In the genomic region with DNA sequence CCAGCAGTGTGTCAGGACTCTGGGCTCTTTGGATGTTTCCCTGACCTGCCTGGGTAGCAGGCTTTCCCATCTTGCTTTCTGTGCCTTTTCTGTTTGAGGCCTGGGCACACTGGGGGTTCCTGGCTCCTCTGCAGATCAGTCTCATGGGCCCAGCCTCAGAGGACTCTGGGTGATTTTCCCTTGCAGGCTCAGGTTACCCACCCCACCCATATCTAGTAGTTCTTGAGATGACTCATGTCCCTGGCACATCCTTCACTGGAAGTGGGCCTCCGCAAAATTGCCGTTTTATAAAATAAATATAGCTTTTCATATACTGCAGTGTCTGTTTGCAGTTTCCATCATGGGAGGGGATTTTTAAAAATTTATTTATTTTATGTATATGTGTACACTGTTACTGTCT, we compare ENCODE assay signal across 33 mouse cellular contexts. TPM values are rescaled to one million over a fixed set of nuclear protein-coding genes. Genes with fewer than 3 reads are reported as not detected.
DNase-seq lines count a peak whose midpoint lies in the region; TF ChIP-seq lines count a peak whose summit lies in the region.
"Had no signal": no experiment of that assay in that cellular context is flagged by ENCODE, and none has a peak within 500 bp of the region (broad histone marks: within the 10 kb centered on the region; RNA-seq: fewer than 3 reads in every experiment).

No protein-coding gene starts in this region.

- H3K4me3 ChIP-seq in C2C12 (ENCODE audit: insufficient read depth, poor library complexity, severe bottlenecking) (no peak overlapping the region), myocyte (no peak overlapping the region)
- H3K4me3 ChIP-seq: embryonic facial prominence, embryonic 10.5 days; embryonic facial prominence, embryonic 15.5 days; forebrain, embryonic 13.5 days; heart, adult 2 months; heart, embryonic 12.5 days; limb, embryonic 10.5 days; limb, embryonic 15.5 days; liver, embryonic 13.5 days; midbrain, embryonic 13.5 days; neural tube, embryonic 15.5 days; stomach, embryonic 15.5 days had no signal

- no peak for TF ChIP-seq POLR2A in myocyte (IDR thresholded peaks at IDR 0.05; ENCODE audit: insufficient read length, low read depth)

- H3K27me3 ChIP-seq in C2C12 (ENCODE audit: control insufficient read depth, insufficient read depth, insufficient read length), result no peaks in the 10 kb centered on the region
- no peaks in the 10 kb centered on the region for H3K27me3 ChIP-seq in myocyte (ENCODE audit: control insufficient read depth, insufficient read depth, insufficient read length)
- H3K27me3 ChIP-seq: embryonic facial prominence, embryonic 15.5 days; forebrain, embryonic 13.5 days; heart, embryonic 12.5 days; limb, embryonic 15.5 days; liver, embryonic 13.5 days; midbrain, embryonic 13.5 days; neural tube, embryonic 15.5 days; stomach, embryonic 15.5 days had no signal

- H3K4me2 ChIP-seq in myocyte (ENCODE audit: low read depth), result peak overlapping the region; percentile 55
- H3K4me2 ChIP-seq: embryonic facial prominence, embryonic 15.5 days; forebrain, embryonic 13.5 days; heart, embryonic 12.5 days; hindbrain, embryonic 14.5 days; limb, embryonic 15.5 days; liver, embryonic 13.5 days; midbrain, embryonic 13.5 days; neural tube, embryonic 15.5 days; stomach, embryonic 15.5 days had no signal

- H3ac ChIP-seq in C2C12 (ENCODE audit: control insufficient read depth, insufficient read length, low read depth) (no peak overlapping the region), myocyte (ENCODE audit: control insufficient read depth, insufficient read length) (no peak overlapping the region)

- DNase-seq in heart, adult 11 months, result peak; percentile 91
- DNase-seq in heart, postnatal 14 days, result no peak
- DNase-seq in right cerebral cortex, adult 2 months (ENCODE audit: low spot score in 2 of 2), result peak; percentile 35 to 45
- DNase-seq in right cerebral cortex, postnatal 4 days, result no peak
- DNase-seq in adrenal gland, postnatal 36 days, result no peak
- DNase-seq: adrenal gland, adult 2 months; cerebellum, adult 8-10 months; cerebellum, postnatal 25 days; gastrocnemius, postnatal 36 days; heart, adult 2 months; kidney, adult 9 months; kidney, postnatal 10 days; layer of hippocampus, postnatal 36 days; liver, embryonic 13.5 days; lung, adult 18-20 months; lung, postnatal 4 days; retina, postnatal 1 day; thymus, postnatal 14 days had no signal

- H3K79me3 ChIP-seq in C2C12 (ENCODE audit: low read depth), result no peaks in the 10 kb centered on the region

- intact Hi-C loops in heart, postnatal 14 days (cut with DNase I), result no loop called here

- H3K79me2 ChIP-seq in C2C12 (ENCODE audit: control insufficient read depth, insufficient read depth), result no peaks in the 10 kb centered on the region
- no peaks in the 10 kb centered on the region for H3K79me2 ChIP-seq in myocyte (ENCODE audit: control insufficient read depth, insufficient read depth)

- TF ChIP-seq CTCF in C2C12 (IDR thresholded peaks at IDR 0.05; ENCODE audit: control insufficient read depth, insufficient read depth, insufficient read length), result no peak

- H3K36me3 ChIP-seq in C2C12 (ENCODE audit: control insufficient read depth, insufficient read depth) (no peaks in the 10 kb centered on the region), myocyte (ENCODE audit: control insufficient read depth, insufficient read depth) (no peaks in the 10 kb centered on the region)
- H3K36me3 ChIP-seq: limb, embryonic 10.5 days; liver, embryonic 13.5 days had no signal

TF ChIP-seq in C2C12, 6 proteins besides CTCF, POLR2A, EP300 and RAD21:
- TF ChIP-seq FOSL1 (IDR thresholded peaks at IDR 0.05; ENCODE audit: insufficient read depth, low read length, poor library complexity, severe bottlenecking) (no peak), MAX (IDR thresholded peaks at IDR 0.05) (peak; percentile 22)

TF ChIP-seq in myocyte, 11 proteins besides CTCF, POLR2A, EP300 and RAD21:
- TF ChIP-seq MYOD1 (IDR thresholded peaks at IDR 0.05; ENCODE audit: control insufficient read depth in 1 of 3, insufficient read length in 2 of 3, low read depth in 2 of 3), result no peak
- TF ChIP-seq CEBPB (IDR thresholded peaks at IDR 0.05; ENCODE audit: insufficient read depth, poor library complexity, severe bottlenecking), result no peak
- no peak for TF ChIP-seq TCF12 (IDR thresholded peaks at IDR 0.05; ENCODE audit: insufficient read depth, poor library complexity, severe bottlenecking)
- no peak for TF ChIP-seq MYOG (IDR thresholded peaks at IDR 0.05; ENCODE audit: control insufficient read depth in 1 of 3, insufficient read depth in 1 of 3, insufficient read length in 2 of 3, low read depth in 2 of 3)
- TF ChIP-seq MAX (IDR thresholded peaks at IDR 0.05; ENCODE audit: low read depth), result no peak
- TF ChIP-seq SRF (IDR thresholded peaks at IDR 0.05; ENCODE audit: control insufficient read depth, insufficient read length, low read depth), result no peak
- no peak for TF ChIP-seq USF1 (IDR thresholded peaks at IDR 0.05; ENCODE audit: low read depth)
- TF ChIP-seq POLR2AphosphoS2 (IDR thresholded peaks at IDR 0.05; ENCODE audit: insufficient read length, low read depth), result no peak
- TF ChIP-seq TCF3 (IDR thresholded peaks at IDR 0.05; ENCODE audit: insufficient read length, low read depth), result no peak
- no peak for TF ChIP-seq REST (IDR thresholded peaks at IDR 0.05; ENCODE audit: insufficient read depth, insufficient read length)
- TF ChIP-seq E2F4 (IDR thresholded peaks at IDR 0.05; ENCODE audit: insufficient read depth), result no peak

RNA-seq across cellular contexts. Expression of gene Larp6, which starts 21.5 kb away (rescaled TPM):
- total RNA-seq in heart, postnatal 14 days (2021), result 1 to 10 TPM in 1 of 2 experiments, under 1 TPM in 1; 1.00 to 1.6 TPM
- polyA plus RNA-seq in C2C12 (2012; fragmentation: generic; extraction: Trizol), result 0.83 TPM
- 0.83 TPM for polyA plus RNA-seq in myocyte (2012; fragmentation: generic; extraction: Trizol)
- total RNA-seq in adrenal gland, postnatal 36 days (2021), result 1 to 10 TPM; 2.3 to 3.0 TPM
- total RNA-seq: megakaryocyte-erythroid progenitor cell, adult 5-6 weeks had no signal
- polyA plus RNA-seq: activated CD4-positive, CD25-positive, alpha-beta regulatory T cell, adult 4 months; CD4-positive, CD25-positive, alpha-beta regulatory T cell, adult 4 months had no signal

RNA-seq across cellular contexts. Expression of gene Lrrc49, which starts 46.4 kb away (rescaled TPM):
- total RNA-seq in heart, postnatal 14 days (2021), result 1 to 10 TPM; 5.7 to 6.8 TPM
- polyA plus RNA-seq in C2C12 (2012; fragmentation: generic; extraction: Trizol) (5.9 TPM), myocyte (2012; fragmentation: generic; extraction: Trizol) (5.8 TPM)
- 10 to 100 TPM; 15.3 to 19.4 TPM for total RNA-seq in adrenal gland, postnatal 36 days (2021)

Comparison
In these comparisons a context has a peak if more than half of its experiments do, and no peak if none do; other contexts are left out.
1. DNase-seq: peak in heart, adult 11 months (single experiment) and right cerebral cortex, adult 2 months (2 of 2); none in heart, postnatal 14 days (0 of 2), right cerebral cortex, postnatal 4 days (single experiment) and adrenal gland, postnatal 36 days (0 of 2).